Mouse (Mus musculus) effector memory CD4-positive, alpha-beta T cell, adult 5 months (primary cell): ENCODE measurements around the gene Nrip2. TPM values are rescaled to one million over a fixed set of nuclear protein-coding genes. Genes with fewer than 3 reads are reported as not detected.

Source experiments
- polyA plus RNA-seq: library from polyadenylated mRNA; unstranded; fragments of 100-300 nt; shearing (Covaris generic); gene quantifications from one replicate; pipeline ENCODE4 v1.2.1, GENCODE M21; 2017

The Nrip2 gene
- polyA plus RNA-seq, result 0.44 TPM

GRCm38 (mm10) chr6:128398996-128399395 is at the start of gene Nrip2:
TSS of gene Nrip2 (plus strand) at chr6:128399296.

GRCm38 (mm10) chr6:128355726-128356416 is 43.2 kb upstream of the Nrip2 start, which contains the start of gene Tulp3:
TSS of gene Tulp3 (minus strand) at chr6:128355851.

GRCm38 (mm10) chr6:128362381-128363006 is 36.6 kb upstream of the Nrip2 start, which contains the start of the genes Rhno1 and Foxm1:
TSS of gene Rhno1 (minus strand) at chr6:128362911.
TSS of gene Foxm1 (plus strand) at chr6:128362967.

GRCm38 (mm10) chr6:128375192-128375591 is 23.9 kb upstream of the Nrip2 start, which contains the start of the genes Tex52 and Gm44596:
TSS of gene Tex52 (plus strand) at chr6:128375456.
TSS of gene Gm44596 (plus strand) at chr6:128375503.

GRCm38 (mm10) chr6:128424269-128425019 is 25.3 kb downstream of the Nrip2 start, which contains the start of gene Itfg2:
TSS of gene Itfg2 (minus strand) at chr6:128424931.

GRCm38 (mm10) chr6:128438317-128438870 is 39.3 kb downstream of the Nrip2 start, which contains the start of gene Fkbp4:
TSS of gene Fkbp4 (minus strand) at chr6:128438677.

Other genes with a start within 250 kb of the Nrip2 start
- not detected for gene Tead4, start 98.5 kb upstream of the Nrip2 start, polyA plus RNA-seq
- gene Tulp3, start 43.4 kb upstream of the Nrip2 start, polyA plus RNA-seq, result 1.3 TPM
- 48.0 TPM for gene Rhno1, start 36.4 kb upstream of the Nrip2 start, polyA plus RNA-seq
- gene Foxm1, start 36.3 kb upstream of the Nrip2 start, polyA plus RNA-seq, result 2.2 TPM
- gene Tex52, start 23.8 kb upstream of the Nrip2 start, polyA plus RNA-seq, result not detected
- gene Gm44596, start 23.8 kb upstream of the Nrip2 start, polyA plus RNA-seq, result not detected
- gene Itfg2, start 25.6 kb downstream of the Nrip2 start, polyA plus RNA-seq, result 32.3 TPM
- 130 TPM for gene Fkbp4, start 39.4 kb downstream of the Nrip2 start, polyA plus RNA-seq
- gene Pzp, start 127.4 kb downstream of the Nrip2 start, polyA plus RNA-seq, result not detected
- gene A2ml1, start 182.3 kb downstream of the Nrip2 start, polyA plus RNA-seq, result not detected
- not detected for gene Klrb1a, start 224.2 kb downstream of the Nrip2 start, polyA plus RNA-seq